Mouse (Mus musculus): ENCODE data around the gene Nisch. TPM values are rescaled to one million over a fixed set of nuclear protein-coding genes. Genes with fewer than 3 reads are reported as not detected.

The Nisch gene
- polyA plus RNA-seq, 1 experiment from 2014 or later = 345 TPM

GRCm38 (mm10) chr14:31205244-31205561 is 11.5 kb downstream of the Nisch start:
- Histone ChIP-seq H3K27ac (replicated peaks) (peak overlapping the region; percentile 100), H3K4me2 (peak overlapping the region; percentile 82), H3K36me3 (peaks cover 52% of the 10 kb centered on the region), H3K9me3 (no peaks in the 10 kb centered on the region), H3K9ac (peak overlapping the region; percentile 97), H3K4me3 (peak overlapping the region; percentile 82), H3K27me3 (replicated peaks) (no peaks in the 10 kb centered on the region), H3K4me1 (peaks cover 56% of the 10 kb centered on the region)
- 6% methylated on average over 8 of the region's 8 CpGs for WGBS
- ATAC-seq (ENCODE audit: extremely low read depth, insufficient number of reproducible peaks, low FRiP score, low TSS enrichment) = no peak

GRCm38 (mm10) chr14:31204844-31205243 is 11.9 kb downstream of the Nisch start:
- H3K27ac ChIP-seq (replicated peaks) = peak overlapping the region; percentile 100
- no peaks in the 10 kb centered on the region for H3K27me3 ChIP-seq (replicated peaks)
- no peaks in the 10 kb centered on the region for H3K9me3 ChIP-seq
- 52% methylated on average over 4 of the region's 4 CpGs for WGBS
- ATAC-seq (ENCODE audit: extremely low read depth, insufficient number of reproducible peaks, low FRiP score, low TSS enrichment) = no peak
- peak overlapping the region; percentile 82 for H3K4me3 ChIP-seq
- peak overlapping the region; percentile 82 for H3K4me2 ChIP-seq
- peak overlapping the region; percentile 97 for H3K9ac ChIP-seq
- H3K36me3 ChIP-seq = peaks cover 52% of the 10 kb centered on the region
- H3K4me1 ChIP-seq = peaks cover 56% of the 10 kb centered on the region

DNA sequence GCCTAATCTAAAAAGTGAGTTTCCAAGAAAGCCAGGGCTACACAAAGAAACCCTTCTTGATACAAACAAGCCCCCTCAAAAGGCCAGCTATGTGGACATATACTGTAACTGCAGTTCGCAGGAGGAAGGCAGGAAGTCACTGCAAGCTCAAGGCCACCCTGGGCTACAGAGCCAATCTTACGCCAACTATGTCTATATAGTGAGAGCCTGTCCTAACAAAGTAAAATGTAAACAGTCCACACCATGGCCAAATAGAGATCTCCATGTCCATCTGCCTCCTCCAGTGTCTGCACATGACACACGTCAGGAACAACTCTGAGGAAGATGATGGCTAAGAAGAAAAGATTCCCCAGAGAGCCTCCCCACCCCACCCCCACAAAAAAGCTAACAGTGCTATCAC is 16.7 kb downstream of the Nisch start:
- no peak overlapping the region for H3K4me2 ChIP-seq
- H3K36me3 ChIP-seq = peaks cover 94% of the 10 kb centered on the region
- no peak overlapping the region for H3K4me3 ChIP-seq
- no peak for ATAC-seq (ENCODE audit: extremely low read depth, insufficient number of reproducible peaks, low FRiP score, low TSS enrichment)
- H3K4me1 ChIP-seq = peaks cover 88% of the 10 kb centered on the region
- H3K27me3 ChIP-seq (replicated peaks) = no peaks in the 10 kb centered on the region
- 70% methylated on average over 3 of the region's 3 CpGs for WGBS
- H3K27ac ChIP-seq (replicated peaks) = 0 out of 2 replicates have a peak overlapping the region, but pooled peaks have one; percentile 4
- H3K9ac ChIP-seq = 0 out of 2 replicates have a peak overlapping the region, but pooled peaks have one; percentile 8
- H3K9me3 ChIP-seq = no peaks in the 10 kb centered on the region

- peaks cover 88% of the 10 kb centered on the region for H3K4me1 ChIP-seq
- H3K27ac ChIP-seq (replicated peaks) = 0 out of 2 replicates have a peak overlapping the region, but pooled peaks have one; percentile 4
- no peaks in the 10 kb centered on the region for H3K27me3 ChIP-seq (replicated peaks)
- peaks cover 96% of the 10 kb centered on the region for H3K36me3 ChIP-seq
- ATAC-seq (ENCODE audit: extremely low read depth, insufficient number of reproducible peaks, low FRiP score, low TSS enrichment) = no peak
- no peak overlapping the region for H3K9ac ChIP-seq
- WGBS = 86% methylated on average over 7 of the region's 7 CpGs
- no peaks in the 10 kb centered on the region for H3K9me3 ChIP-seq
- no peak overlapping the region for H3K4me2 ChIP-seq
- no peak overlapping the region for H3K4me3 ChIP-seq
Observed at GRCm38 (mm10) chr14:31199599-31199998, 17.1 kb downstream of the Nisch start.

DNA sequence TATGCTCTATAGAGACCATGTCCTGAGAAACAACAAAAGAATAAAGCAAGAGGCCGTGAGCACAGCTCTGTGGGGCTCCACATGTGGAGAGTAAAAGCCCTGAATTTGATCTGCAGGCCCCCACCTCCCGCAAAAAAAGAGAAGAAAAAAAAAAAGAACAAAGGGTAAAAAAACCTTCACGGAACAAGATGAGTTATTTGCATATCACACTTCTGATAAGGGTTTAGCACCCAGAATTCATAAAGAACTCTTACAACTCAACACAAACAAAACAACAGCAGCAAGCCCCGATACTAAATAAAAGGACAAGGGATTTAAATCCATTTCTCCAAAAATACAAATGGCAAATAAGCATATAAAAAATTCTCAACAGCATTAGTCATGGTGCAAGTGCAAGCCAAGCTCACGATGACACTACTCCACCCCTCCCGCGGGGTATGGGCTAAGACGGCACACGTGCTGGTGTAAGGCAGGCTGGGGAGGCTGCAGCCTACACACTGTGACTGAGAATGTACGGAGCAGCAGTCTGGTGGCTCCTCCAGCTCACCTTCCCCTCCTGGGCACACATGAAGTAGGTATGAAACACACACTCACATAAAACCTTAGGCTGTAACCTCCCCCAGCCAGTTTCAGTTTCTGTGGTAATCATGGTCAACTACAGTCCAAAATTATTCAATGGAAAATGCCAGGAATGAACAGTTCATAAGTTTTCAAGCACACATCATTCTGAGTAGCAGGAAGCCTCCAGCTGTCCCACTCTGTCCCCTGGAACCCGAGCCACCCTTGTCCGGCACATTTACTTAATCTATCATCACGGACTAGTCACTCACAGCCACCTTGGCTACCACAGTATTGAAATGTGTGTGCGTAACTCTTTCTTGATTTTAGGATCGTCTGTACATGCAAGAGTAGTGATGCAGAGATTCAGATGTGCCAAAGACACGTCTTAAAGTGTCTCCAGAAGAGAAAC is 18.9 kb downstream of the Nisch start:
- peaks cover 96% of the 10 kb centered on the region for H3K36me3 ChIP-seq
- H3K4me1 ChIP-seq = peaks cover 91% of the 10 kb centered on the region
- no peaks in the 10 kb centered on the region for H3K27me3 ChIP-seq (replicated peaks)
- H3K9me3 ChIP-seq = no peaks in the 10 kb centered on the region
- no peak overlapping the region for H3K4me3 ChIP-seq
- peak; percentile 37; the same call in 1 of the 2 replicates for ATAC-seq (ENCODE audit: extremely low read depth, insufficient number of reproducible peaks, low FRiP score, low TSS enrichment)
- H3K9ac ChIP-seq = peak overlapping the region; percentile 48; the same call in 1 of the 2 replicates
- H3K27ac ChIP-seq (replicated peaks) = peak overlapping the region; percentile 25
- WGBS = 45% methylated on average over 16 of the region's 16 CpGs
- peak overlapping the region; percentile 37 for H3K4me2 ChIP-seq

GRCm38 (mm10) chr14:31195968-31196367 is 20.8 kb downstream of the Nisch start:
- peak overlapping the region; percentile 50; the same call in 1 of the 2 replicates for H3K4me2 ChIP-seq
- H3K27ac ChIP-seq (replicated peaks) = peak overlapping the region; percentile 92
- no peak overlapping the region for H3K4me3 ChIP-seq
- peak overlapping the region; percentile 63 for H3K9ac ChIP-seq
- H3K9me3 ChIP-seq = no peaks in the 10 kb centered on the region
- H3K27me3 ChIP-seq (replicated peaks) = no peaks in the 10 kb centered on the region
- peaks cover 96% of the 10 kb centered on the region for H3K36me3 ChIP-seq
- ATAC-seq (ENCODE audit: extremely low read depth, insufficient number of reproducible peaks, low FRiP score, low TSS enrichment) = no peak
- peaks cover 99% of the 10 kb centered on the region for H3K4me1 ChIP-seq

GRCm38 (mm10) chr14:31195521-31195920 is 21.2 kb downstream of the Nisch start:
- peak overlapping the region; percentile 63 for H3K9ac ChIP-seq
- H3K4me3 ChIP-seq = 0 out of 2 replicates have a peak overlapping the region, but pooled peaks have one; percentile 8
- H3K4me2 ChIP-seq = peak overlapping the region; percentile 50
- no peak for ATAC-seq (ENCODE audit: extremely low read depth, insufficient number of reproducible peaks, low FRiP score, low TSS enrichment)
- no peaks in the 10 kb centered on the region for H3K9me3 ChIP-seq
- H3K27me3 ChIP-seq (replicated peaks) = no peaks in the 10 kb centered on the region
- H3K36me3 ChIP-seq = peaks cover 96% of the 10 kb centered on the region
- WGBS = 77% methylated on average over 4 of the region's 4 CpGs
- H3K4me1 ChIP-seq = peaks cover 99% of the 10 kb centered on the region
- peak overlapping the region; percentile 92 for H3K27ac ChIP-seq (replicated peaks)

DNA sequence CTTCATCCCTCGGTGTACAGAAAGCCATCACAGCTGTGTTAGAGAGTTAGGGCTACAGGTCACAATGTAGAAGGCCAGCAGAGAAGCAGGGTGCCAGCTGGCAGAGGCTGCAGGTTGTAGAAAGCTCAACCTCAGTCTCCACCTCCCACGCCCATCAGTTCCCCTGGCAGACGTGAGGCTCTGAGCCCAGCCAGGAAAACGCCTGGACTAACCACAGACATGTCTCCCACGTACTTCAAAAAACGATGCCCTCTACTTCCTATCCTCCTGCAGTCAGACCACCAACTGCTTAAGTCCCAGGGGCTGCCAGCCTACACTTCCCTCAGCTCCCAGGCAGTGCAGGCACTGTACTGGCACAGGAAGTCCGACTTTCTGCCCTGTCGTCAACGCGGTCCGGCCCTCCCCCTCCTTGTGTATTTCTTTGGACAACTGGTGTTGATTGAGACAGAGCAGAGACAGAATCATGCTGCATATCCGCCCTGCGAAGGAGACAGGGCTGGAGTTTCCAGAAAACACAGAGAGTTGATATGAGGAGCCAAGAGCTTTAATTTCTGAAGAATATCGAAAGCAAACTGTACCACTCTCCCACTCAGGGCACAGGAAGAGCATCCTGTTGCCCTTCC is 21.7 kb downstream of the Nisch start:
- H3K9me3 ChIP-seq = no peaks in the 10 kb centered on the region
- peak; percentile 39; the same call in 1 of the 2 replicates for ATAC-seq (ENCODE audit: extremely low read depth, insufficient number of reproducible peaks, low FRiP score, low TSS enrichment)
- H3K9ac ChIP-seq = peak overlapping the region; percentile 63
- peak overlapping the region; percentile 92 for H3K27ac ChIP-seq (replicated peaks)
- 0 out of 2 replicates have a peak overlapping the region, but pooled peaks have one; percentile 8 for H3K4me3 ChIP-seq
- peaks cover 96% of the 10 kb centered on the region for H3K36me3 ChIP-seq
- no peaks in the 10 kb centered on the region for H3K27me3 ChIP-seq (replicated peaks)
- H3K4me1 ChIP-seq = peaks cover 99% of the 10 kb centered on the region
- WGBS = 24% methylated on average over 14 of the region's 14 CpGs
- H3K4me2 ChIP-seq = peak overlapping the region; percentile 50

DNA sequence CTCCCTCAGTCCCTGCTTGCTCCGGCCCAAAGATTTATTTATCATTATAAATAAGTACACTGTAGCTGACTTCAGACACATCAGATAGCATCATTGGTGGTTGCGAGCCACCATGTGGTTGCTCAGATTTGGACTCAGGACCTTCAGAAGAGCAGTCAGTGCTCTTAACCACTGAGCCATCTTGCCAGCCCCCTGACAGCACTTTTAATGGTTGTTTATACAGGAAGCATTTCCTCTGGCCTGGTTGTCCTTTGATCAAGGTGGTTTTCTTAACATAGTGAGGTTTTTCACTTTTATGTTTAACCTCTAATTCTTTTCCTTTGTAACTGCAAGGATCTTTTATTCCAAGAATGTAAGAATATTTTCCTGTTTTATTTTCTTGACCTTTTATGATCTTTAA is 22.3 kb downstream of the Nisch start:
- peak overlapping the region; percentile 92; the same call in 1 of the 2 replicates for H3K27ac ChIP-seq (replicated peaks)
- H3K4me1 ChIP-seq = peaks cover 98% of the 10 kb centered on the region
- H3K36me3 ChIP-seq = peaks cover 96% of the 10 kb centered on the region
- no peaks in the 10 kb centered on the region for H3K9me3 ChIP-seq
- 77% methylated on average over 2 of the region's 2 CpGs for WGBS
- H3K27me3 ChIP-seq (replicated peaks) = no peaks in the 10 kb centered on the region
- H3K9ac ChIP-seq = 0 out of 2 replicates have a peak overlapping the region, but pooled peaks have one; percentile 63
- H3K4me2 ChIP-seq = no peak overlapping the region
- no peak overlapping the region for H3K4me3 ChIP-seq
- ATAC-seq (ENCODE audit: extremely low read depth, insufficient number of reproducible peaks, low FRiP score, low TSS enrichment) = no peak

DNA sequence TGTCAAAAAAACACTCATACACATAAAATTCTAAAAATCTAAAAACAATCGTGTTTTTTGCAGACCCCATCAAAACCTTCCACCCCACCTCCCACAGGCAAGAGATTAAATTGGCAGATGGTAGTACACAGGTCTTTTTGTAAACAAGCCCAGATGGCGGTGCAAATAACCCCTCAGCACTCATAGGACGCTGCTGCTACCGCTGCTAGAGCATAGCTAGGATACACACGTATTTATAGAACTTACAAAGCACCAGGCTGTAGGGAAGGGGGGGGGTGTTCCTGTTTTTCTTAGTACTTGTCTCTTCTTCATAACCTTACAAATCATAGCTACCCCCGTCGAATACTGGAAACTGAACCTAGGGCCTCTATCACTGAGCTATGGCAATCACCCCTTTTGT is 23.0 kb downstream of the Nisch start:
- H3K9ac ChIP-seq = no peak overlapping the region
- H3K27me3 ChIP-seq (replicated peaks) = no peaks in the 10 kb centered on the region
- ATAC-seq (ENCODE audit: extremely low read depth, insufficient number of reproducible peaks, low FRiP score, low TSS enrichment) = no peak
- peak overlapping the region; percentile 26 for H3K27ac ChIP-seq (replicated peaks)
- 67% methylated on average over 7 of the region's 7 CpGs for WGBS
- no peaks in the 10 kb centered on the region for H3K9me3 ChIP-seq
- H3K4me1 ChIP-seq = peaks cover 98% of the 10 kb centered on the region
- no peak overlapping the region for H3K4me3 ChIP-seq
- peaks cover 96% of the 10 kb centered on the region for H3K36me3 ChIP-seq
- H3K4me2 ChIP-seq = no peak overlapping the region

GRCm38 (mm10) chr14:31191936-31192335 is 24.8 kb downstream of the Nisch start:
- H3K4me3 ChIP-seq = no peak overlapping the region
- WGBS = 30% methylated on average over 2 of the region's 2 CpGs
- H3K36me3 ChIP-seq = peaks cover 98% of the 10 kb centered on the region
- no peaks in the 10 kb centered on the region for H3K27me3 ChIP-seq (replicated peaks)
- H3K27ac ChIP-seq (replicated peaks) = peak overlapping the region; percentile 72
- H3K4me1 ChIP-seq = peaks cover 98% of the 10 kb centered on the region
- H3K4me2 ChIP-seq = no peak overlapping the region
- no peak for ATAC-seq (ENCODE audit: extremely low read depth, insufficient number of reproducible peaks, low FRiP score, low TSS enrichment)
- H3K9ac ChIP-seq = 0 out of 2 replicates have a peak overlapping the region, but pooled peaks have one; percentile 20
- no peaks in the 10 kb centered on the region for H3K9me3 ChIP-seq
